Mouse (Mus musculus) hindbrain, embryonic 12.5 days (tissue): ENCODE measurements around the gene Phldb2. TPM values are rescaled to one million over a fixed set of nuclear protein-coding genes. Genes with fewer than 3 reads are reported as not detected.
A peak's percentile ranks its signal among the peaks of the same experiment; 100 is the strongest.

Experiments
- ATAC-seq: fragments of 200-750 bp; cut with Nextera tagmentation; 2 replicates; pipeline ENCODE4 v1.8.0; 2017; ENCODE audit warnings: moderate TSS enrichment; ENCODE audit not compliant: low FRiP score
- H3K27ac ChIP-seq: fragments of 300-500 bp; sonication (generic); 2 replicates; pipeline ENCODE4 v1.5.1; 2016; ENCODE audit warnings: mild to moderate bottlenecking
- H3K27me3 ChIP-seq: fragments of 300-500 bp; sonication (generic); 2 replicates; pipeline ENCODE4 v1.6.1; 2016; ENCODE audit warnings: mild to moderate bottlenecking
- H3K36me3 ChIP-seq: fragments of 300-500 bp; sonication (generic); 2 replicates; pipeline ENCODE4 v1.6.1; 2016; ENCODE audit warnings: mild to moderate bottlenecking
- H3K4me1 ChIP-seq: fragments of 300-500 bp; sonication (generic); 2 replicates; pipeline ENCODE4 v1.6.1; 2016
- H3K4me2 ChIP-seq: fragments of 300-500 bp; sonication (generic); replicated peaks from 2 replicates; pipeline ENCODE4 v1.6.1; 2016; ENCODE audit warnings: mild to moderate bottlenecking
- H3K4me3 ChIP-seq: fragments of 300-500 bp; sonication (generic); 2 replicates; pipeline ENCODE4 v1.5.1; 2016; ENCODE audit warnings: mild to moderate bottlenecking
- H3K9ac ChIP-seq: fragments of 300-500 bp; sonication (generic); 2 replicates; pipeline ENCODE4 v1.6.1; 2016; ENCODE audit warnings: mild to moderate bottlenecking, moderate library complexity
- H3K9me3 ChIP-seq: fragments of 300-500 bp; sonication (generic); replicated peaks from 2 replicates; pipeline ENCODE4 v1.6.1; 2016; ENCODE audit warnings: mild to moderate bottlenecking
- WGBS: fragments of 180-500 bp; shearing (Covaris S2); methylation state at CpG from one replicate; pipeline ENCODE4 v1.1.7; 2016; 5-methylcytosine and 5-hydroxymethylcytosine counted together
- polyA plus RNA-seq: library from polyadenylated mRNA; unstranded; fragments of >200 nt; fragmentation: Nextera tagmentation; extraction: Ambion mirVana; gene quantifications from 2 replicates; pipeline ENCODE4 v1.2.1, GENCODE M21; 2016

Phldb2 gene
- polyA plus RNA-seq, 1 experiment from 2014 or later, result 34.5 TPM

GRCm38 (mm10) chr16:45881177-45881832 is 72.1 kb downstream of the Phldb2 start:
- Histone ChIP-seq H3K4me3 (no peak overlapping the region), H3K36me3 (no peaks in the 10 kb centered on the region), H3K4me1 (no peaks in the 10 kb centered on the region), H3K27me3 (no peaks in the 10 kb centered on the region), H3K4me2 (no peak overlapping the region), H3K9me3 (no peaks in the 10 kb centered on the region), H3K9ac (no peak overlapping the region), H3K27ac (no peak overlapping the region)
- WGBS, result 81% methylated on average over 7 of the region's 7 CpGs
- ATAC-seq, result no peak

DNA sequence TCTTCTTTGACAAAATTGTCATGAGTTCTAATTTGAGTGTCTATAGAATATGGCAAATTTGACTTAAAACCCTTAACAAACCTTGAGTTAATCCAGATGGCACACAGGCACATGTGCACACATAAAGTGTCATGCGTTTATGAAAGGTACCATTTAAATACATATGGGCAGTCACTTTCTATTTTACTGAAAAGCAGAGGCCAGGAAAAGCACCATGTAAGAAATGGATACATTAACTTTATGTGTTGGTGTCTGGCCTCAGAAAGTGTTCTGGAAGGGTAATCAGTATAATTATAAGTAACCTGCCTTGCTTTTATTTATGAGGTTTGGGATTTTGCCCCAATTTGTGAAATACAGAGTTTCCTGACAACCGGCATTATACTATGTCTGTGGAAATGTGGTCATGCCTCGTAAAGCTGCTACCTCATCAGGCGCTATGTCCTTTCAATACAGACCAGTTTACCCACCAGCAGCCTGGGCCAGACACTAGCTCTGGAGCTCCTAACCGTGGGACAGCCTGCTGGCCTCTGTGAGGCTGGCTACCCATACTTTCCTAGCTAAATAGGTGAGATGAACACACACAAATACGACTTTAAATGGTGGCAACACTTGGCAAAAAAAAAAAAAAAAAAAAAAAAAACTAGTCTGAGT is 73.2 kb downstream of the Phldb2 start:
- H3K9ac ChIP-seq, result no peak overlapping the region

DNA sequence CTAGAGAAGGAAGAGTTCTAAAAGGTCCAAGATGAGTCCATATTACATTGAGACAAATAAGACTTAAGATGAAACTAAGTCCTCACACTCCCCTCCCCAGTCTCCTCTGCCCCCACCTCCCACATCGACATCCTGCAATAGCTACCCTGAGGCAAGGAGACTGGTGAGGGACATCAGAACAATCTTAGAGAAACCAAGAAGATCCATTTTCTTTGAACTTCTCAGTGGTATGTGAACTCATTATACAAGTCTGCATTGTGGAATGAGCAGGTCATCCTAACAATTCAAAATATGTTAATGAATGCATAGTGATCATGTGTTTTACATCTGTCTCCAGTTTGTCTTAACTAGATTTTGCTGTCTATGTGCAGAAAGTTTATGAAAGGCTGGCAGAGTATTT is 75.7 kb downstream of the Phldb2 start:
- Histone ChIP-seq H3K36me3 (no peaks in the 10 kb centered on the region), H3K4me3 (no peak overlapping the region), H3K4me1 (no peaks in the 10 kb centered on the region), H3K9me3 (no peaks in the 10 kb centered on the region), H3K27ac (no peak overlapping the region), H3K9ac (no peak overlapping the region), H3K4me2 (no peak overlapping the region), H3K27me3 (no peaks in the 10 kb centered on the region)
- no peak for ATAC-seq
- WGBS, result 77% methylated on average over 1 of the region's 1 CpGs

More for the DNA sequence above, 73.2 kb downstream of the Phldb2 start:
- Histone ChIP-seq H3K36me3 (no peaks in the 10 kb centered on the region), H3K9me3 (no peaks in the 10 kb centered on the region), H3K27ac (no peak overlapping the region), H3K4me2 (no peak overlapping the region), H3K4me1 (no peaks in the 10 kb centered on the region), H3K27me3 (no peaks in the 10 kb centered on the region), H3K4me3 (no peak overlapping the region)
- no peak for ATAC-seq
- 85% methylated on average over 6 of the region's 6 CpGs for WGBS

GRCm38 (mm10) chr16:45877171-45877570 is 76.2 kb downstream of the Phldb2 start:
- H3K9ac ChIP-seq, result no peak overlapping the region
- H3K4me2 ChIP-seq, result no peak overlapping the region
- no peaks in the 10 kb centered on the region for H3K4me1 ChIP-seq
- no peaks in the 10 kb centered on the region for H3K27me3 ChIP-seq
- ATAC-seq, result no peak
- 88% methylated on average over 5 of the region's 5 CpGs for WGBS
- no peak overlapping the region for H3K4me3 ChIP-seq
- H3K27ac ChIP-seq, result no peak overlapping the region
- no peaks in the 10 kb centered on the region for H3K36me3 ChIP-seq
- no peaks in the 10 kb centered on the region for H3K9me3 ChIP-seq

DNA sequence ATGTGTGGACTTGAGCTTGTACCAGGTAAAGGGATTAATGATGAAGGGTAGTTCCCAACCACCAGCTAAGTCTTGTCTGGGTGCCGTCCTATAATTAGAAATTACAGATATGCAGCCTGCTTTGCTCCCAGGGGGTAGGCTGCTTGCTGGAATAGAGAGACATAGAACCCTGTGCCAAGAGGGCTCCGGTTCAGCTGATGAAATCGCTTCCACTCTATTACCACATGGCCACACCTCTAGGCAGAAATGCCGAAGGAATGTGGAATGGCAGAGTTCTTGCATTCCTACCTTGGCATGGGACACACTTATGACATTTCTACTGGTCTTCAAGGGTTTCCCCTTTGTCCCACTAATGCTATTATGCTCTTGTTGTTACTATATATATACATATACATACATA is 80.0 kb downstream of the Phldb2 start:
- Histone ChIP-seq H3K27ac (no peak overlapping the region), H3K36me3 (no peaks in the 10 kb centered on the region), H3K4me1 (no peaks in the 10 kb centered on the region), H3K4me3 (no peak overlapping the region), H3K9ac (no peak overlapping the region), H3K9me3 (no peaks in the 10 kb centered on the region), H3K27me3 (no peaks in the 10 kb centered on the region), H3K4me2 (no peak overlapping the region)
- no peak for ATAC-seq
- WGBS, result 84% methylated on average over 4 of the region's 4 CpGs

- Histone ChIP-seq H3K9me3 (no peaks in the 10 kb centered on the region), H3K4me2 (no peak overlapping the region), H3K27ac (no peak overlapping the region), H3K27me3 (no peaks in the 10 kb centered on the region), H3K9ac (no peak overlapping the region), H3K36me3 (no peaks in the 10 kb centered on the region), H3K4me3 (no peak overlapping the region), H3K4me1 (no peaks in the 10 kb centered on the region)
- ATAC-seq, result no peak
- 80% methylated on average over 10 of the region's 10 CpGs for WGBS
Measured at GRCm38 (mm10) chr16:45871286-45871976, 82.0 kb downstream of the Phldb2 start.

- Histone ChIP-seq H3K27ac (no peak overlapping the region), H3K9me3 (no peaks in the 10 kb centered on the region), H3K4me1 (no peaks in the 10 kb centered on the region), H3K9ac (no peak overlapping the region), H3K4me2 (no peak overlapping the region), H3K27me3 (no peaks in the 10 kb centered on the region), H3K4me3 (no peak overlapping the region), H3K36me3 (no peaks in the 10 kb centered on the region)
- no peak for ATAC-seq
- WGBS, result 56% methylated on average over 2 of the region's 2 CpGs
Measured at GRCm38 (mm10) chr16:45870651-45871050, 82.7 kb downstream of the Phldb2 start.

GRCm38 (mm10) chr16:45869044-45869443 is 84.4 kb downstream of the Phldb2 start:
- Histone ChIP-seq H3K9ac (no peak overlapping the region), H3K4me3 (no peak overlapping the region), H3K4me2 (no peak overlapping the region), H3K27me3 (no peaks in the 10 kb centered on the region), H3K9me3 (no peaks in the 10 kb centered on the region), H3K36me3 (no peaks in the 10 kb centered on the region), H3K4me1 (no peaks in the 10 kb centered on the region), H3K27ac (no peak overlapping the region)
- no peak for ATAC-seq
- 82% methylated on average over 3 of the region's 3 CpGs for WGBS

GRCm38 (mm10) chr16:45857277-45857863 is 96.0 kb downstream of the Phldb2 start:
- no peaks in the 10 kb centered on the region for H3K36me3 ChIP-seq

GRCm38 (mm10) chr16:45854499-45854898 is 98.9 kb downstream of the Phldb2 start:
- 93% methylated on average over 10 of the region's 10 CpGs for WGBS
- Histone ChIP-seq H3K4me2 (no peak overlapping the region), H3K27me3 (no peaks in the 10 kb centered on the region; the same call in 1 of the 2 replicates), H3K36me3 (no peaks in the 10 kb centered on the region), H3K4me1 (no peaks in the 10 kb centered on the region), H3K4me3 (no peak overlapping the region), H3K9ac (no peak overlapping the region), H3K27ac (no peak overlapping the region), H3K9me3 (no peaks in the 10 kb centered on the region)
- ATAC-seq, result no peak

More at GRCm38 (mm10) chr16:45857277-45857863, 96.0 kb downstream of the Phldb2 start:
- no peak for ATAC-seq
- Histone ChIP-seq H3K4me3 (no peak overlapping the region), H3K4me2 (no peak overlapping the region), H3K4me1 (no peaks in the 10 kb centered on the region), H3K27me3 (no peaks in the 10 kb centered on the region; the same call in 1 of the 2 replicates), H3K9me3 (no peaks in the 10 kb centered on the region), H3K9ac (no peak overlapping the region), H3K27ac (no peak overlapping the region)
- 50% methylated on average over 5 of the region's 5 CpGs for WGBS

DNA sequence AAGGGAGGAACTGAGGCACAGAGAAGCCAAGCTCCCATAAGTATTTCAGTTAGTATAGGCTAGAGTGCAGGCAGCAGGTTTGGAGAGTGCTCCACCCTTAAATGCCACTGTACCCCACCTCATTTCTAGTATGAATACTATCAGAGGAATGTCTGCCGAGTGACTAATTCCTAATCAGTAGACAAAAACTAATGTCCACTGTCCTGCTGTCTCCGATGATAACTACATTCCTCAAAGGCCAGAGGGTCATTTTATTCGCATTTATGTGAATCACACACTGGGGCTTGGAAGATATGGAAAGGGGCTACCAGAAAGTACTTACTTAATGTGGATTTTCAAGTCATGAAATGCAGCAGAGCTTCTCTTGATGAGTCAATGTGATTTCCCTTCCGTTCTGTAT is 104.4 kb downstream of the Phldb2 start:
- H3K4me2 ChIP-seq, result no peak overlapping the region
- H3K9ac ChIP-seq, result no peak overlapping the region
- H3K27ac ChIP-seq, result no peak overlapping the region
- ATAC-seq, result no peak
- no peak overlapping the region for H3K4me3 ChIP-seq
- H3K9me3 ChIP-seq, result no peaks in the 10 kb centered on the region
- no peaks in the 10 kb centered on the region for H3K36me3 ChIP-seq
- 86% methylated on average over 4 of the region's 4 CpGs for WGBS
- peaks cover 6% of the 10 kb centered on the region; the same call in 1 of the 2 replicates for H3K27me3 ChIP-seq
- H3K4me1 ChIP-seq, result no peaks in the 10 kb centered on the region

DNA sequence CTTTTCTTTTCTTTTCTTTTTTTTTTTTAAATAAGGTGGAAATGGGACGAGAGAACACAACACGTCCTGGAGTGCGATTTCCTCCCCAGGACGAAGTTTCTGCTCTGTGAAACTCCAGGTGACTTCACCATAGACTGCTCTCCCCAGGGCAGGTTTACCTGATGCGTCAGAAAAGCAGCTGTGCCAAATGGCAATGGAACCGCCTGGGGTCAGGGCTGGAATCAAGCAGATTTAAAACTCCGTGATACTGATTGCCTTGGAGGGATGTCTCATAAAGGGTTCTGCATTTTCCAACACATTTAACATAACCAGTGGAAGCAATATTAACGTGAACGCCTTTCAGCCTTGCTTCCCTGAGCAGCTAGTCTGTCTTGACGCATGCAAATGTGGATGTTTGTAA is 108.5 kb downstream of the Phldb2 start:
- H3K36me3 ChIP-seq, result no peaks in the 10 kb centered on the region
- H3K4me1 ChIP-seq, result peaks cover 13% of the 10 kb centered on the region
- no peak overlapping the region for H3K27ac ChIP-seq
- peak overlapping the region; percentile 59 for H3K4me3 ChIP-seq
- peaks cover 6% of the 10 kb centered on the region; the same call in 1 of the 2 replicates for H3K27me3 ChIP-seq
- no peak for ATAC-seq
- H3K4me2 ChIP-seq, result peak overlapping the region; percentile 75
- H3K9me3 ChIP-seq, result no peaks in the 10 kb centered on the region
- H3K9ac ChIP-seq, result no peak overlapping the region
- 14% methylated on average over 10 of the region's 10 CpGs for WGBS
